Mouse (Mus musculus): ENCODE data around the gene Elk3. TPM values are rescaled to one million over a fixed set of nuclear protein-coding genes. Genes with fewer than 3 reads are reported as not detected.

Gene Elk3
- polyA plus RNA-seq, 1 experiment, result 47.2 TPM

- peaks cover 4% of the 10 kb centered on the region; the same call in 1 of the 2 replicates for H3K36me3 ChIP-seq (ENCODE audit: control insufficient read depth, insufficient read depth, low read length)
- no peaks in the 10 kb centered on the region for H3K27me3 ChIP-seq (ENCODE audit: control insufficient read depth, insufficient read depth, low read length)
- H3K27ac ChIP-seq (ENCODE audit: control insufficient read depth, insufficient read depth, low read length), result no peak overlapping the region
- DNase-seq, result no peak
- 95% methylated on average over 6 of the region's 6 CpGs for WGBS
- no peak for TF ChIP-seq CTCF (IDR thresholded peaks at IDR 0.05; ENCODE audit: borderline replicate concordance, control insufficient read depth, extremely low read depth, insufficient read depth, low read length, poor library complexity)
- no peak for TF ChIP-seq POLR2A (IDR thresholded peaks at IDR 0.05; ENCODE audit: control insufficient read depth, extremely low read depth, insufficient read depth, low read length, poor library complexity)
- H3K4me1 ChIP-seq (replicated peaks; ENCODE audit: control insufficient read depth, insufficient read depth, low read length), result no peaks in the 10 kb centered on the region; the same call in 1 of the 2 replicates
- no peak overlapping the region for H3K4me3 ChIP-seq (ENCODE audit: control insufficient read depth, insufficient read depth, low read length)
Observed at GRCm38 (mm10) chr10:93201846-93202458, 109.0 kb downstream of the Elk3 start.

DNA sequence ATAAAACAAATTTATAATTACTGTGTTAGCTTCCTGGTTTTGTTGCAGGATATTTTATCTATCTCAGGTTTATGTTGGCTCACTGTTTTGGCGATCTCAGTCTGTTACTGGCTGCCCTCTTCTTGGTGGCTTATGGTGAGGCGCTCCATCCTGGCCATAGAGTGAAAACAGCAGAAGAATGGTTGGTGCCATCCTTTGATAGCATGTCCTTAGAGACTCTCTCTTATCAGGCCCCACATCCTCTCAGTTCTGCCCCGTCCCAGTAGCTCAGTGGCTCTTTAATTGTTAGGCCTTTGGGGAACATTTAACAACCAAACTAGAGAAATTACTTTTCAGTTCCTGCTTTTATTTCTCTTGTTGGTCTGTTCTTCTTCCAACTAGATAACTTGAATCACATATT, 112.0 kb downstream of the Elk3 start:
- Histone ChIP-seq H3K27me3 (ENCODE audit: control insufficient read depth, insufficient read depth, low read length) (no peaks in the 10 kb centered on the region), H3K4me3 (ENCODE audit: control insufficient read depth, insufficient read depth, low read length) (no peak overlapping the region), H3K4me1 (replicated peaks; ENCODE audit: control insufficient read depth, insufficient read depth, low read length) (peaks cover 5% of the 10 kb centered on the region), H3K36me3 (ENCODE audit: control insufficient read depth, insufficient read depth, low read length) (peaks cover 4% of the 10 kb centered on the region; the same call in 1 of the 2 replicates), H3K27ac (ENCODE audit: control insufficient read depth, insufficient read depth, low read length) (no peak overlapping the region)
- WGBS, result 92% methylated on average over 3 of the region's 3 CpGs
- no peak for TF ChIP-seq CTCF (IDR thresholded peaks at IDR 0.05; ENCODE audit: borderline replicate concordance, control insufficient read depth, extremely low read depth, insufficient read depth, low read length, poor library complexity)
- no peak for TF ChIP-seq POLR2A (IDR thresholded peaks at IDR 0.05; ENCODE audit: control insufficient read depth, extremely low read depth, insufficient read depth, low read length, poor library complexity)
- DNase-seq, result no peak

Other genes with a start within 250 kb of the Elk3 start
- 0.44 and 0.79 TPM in 2 replicates for gene Cfap54, start 229.5 kb downstream of the Elk3 start, polyA plus RNA-seq (2012; rRNA removed)
- 79.2 and 79.5 TPM in 2 replicates for gene Cdk17, start 150.3 kb downstream of the Elk3 start, polyA plus RNA-seq (2012; rRNA removed)
- 153 and 269 TPM in 2 replicates for gene Lta4h, start 142.3 kb upstream of the Elk3 start, polyA plus RNA-seq (2012; rRNA removed)
- 3.7 TPM in 2 replicates for gene Hal, start 177.6 kb upstream of the Elk3 start, polyA plus RNA-seq (2012; rRNA removed)
- 0.44 and 0.46 TPM in 2 replicates for gene Amdhd1, start 228.9 kb upstream of the Elk3 start, polyA plus RNA-seq (2012; rRNA removed)
- 0.03 TPM in 1 of 2 replicates, not detected in the other for gene Ccdc38, start 229.5 kb upstream of the Elk3 start, polyA plus RNA-seq (2012; rRNA removed)